Mouse (Mus musculus) layer of hippocampus, postnatal 25 days (tissue): ENCODE measurements around the gene Adpgk. TPM values are rescaled to one million over a fixed set of nuclear protein-coding genes. Genes with fewer than 3 reads are reported as not detected.

ENCODE experiments used
- DNase-seq, 2 experiments: peaks; one replicate each; pipeline ENCODE4 v3.0.0; 2022; ENCODE audit warnings: mixed read lengths in 2 of 2, low spot score in 1 of 2; ENCODE audit errors: extremely low spot score in 1 of 2
- total RNA-seq, 2 experiments: library from RNA; stranded (reverse); gene quantifications; 2 replicates each; pipeline ENCODE4 v1.2.3; 2021

Adpgk gene
- 10 to 100 TPM; 16.2 to 16.6 TPM for total RNA-seq

DNA sequence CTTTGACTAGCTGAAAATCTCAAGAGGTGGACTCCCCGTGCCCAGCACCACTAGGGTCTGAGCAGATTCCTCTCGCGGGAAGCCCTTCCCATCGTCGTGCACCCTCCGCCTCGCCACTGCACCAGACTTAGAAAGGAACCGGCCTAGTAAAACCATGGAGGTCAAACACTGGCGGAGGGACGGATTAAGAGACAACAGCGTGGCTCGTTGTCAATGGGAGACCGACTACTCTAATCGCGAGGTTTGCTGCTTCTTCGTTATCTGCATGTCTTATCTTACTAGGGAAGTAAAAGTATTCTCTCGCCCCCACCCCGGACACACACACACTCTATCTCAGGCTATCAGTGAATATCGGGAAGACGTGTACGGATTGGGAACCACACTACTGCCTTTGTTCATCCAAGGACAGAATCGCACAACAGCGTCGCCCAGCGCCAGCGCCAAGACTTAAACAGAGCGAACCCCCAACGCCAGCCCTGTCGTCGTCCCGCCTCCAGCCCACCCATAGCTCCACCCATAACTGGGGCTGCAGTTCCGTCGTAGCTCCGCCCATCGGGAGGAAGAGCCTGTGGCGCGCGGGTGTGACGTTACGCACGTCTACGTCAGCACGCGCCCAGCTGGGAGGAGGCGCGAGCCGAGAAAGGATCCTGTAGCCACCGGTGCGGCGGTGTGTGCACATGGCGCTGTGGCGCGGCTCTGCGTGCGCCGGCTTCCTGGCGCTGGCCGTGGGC, at the start of gene Adpgk:
Gene Adpgk, plus strand, starts transcription at position 602 of the 731 bp plus-strand sequence.
- DNase-seq: peak; percentile 89 to 97

DNA sequence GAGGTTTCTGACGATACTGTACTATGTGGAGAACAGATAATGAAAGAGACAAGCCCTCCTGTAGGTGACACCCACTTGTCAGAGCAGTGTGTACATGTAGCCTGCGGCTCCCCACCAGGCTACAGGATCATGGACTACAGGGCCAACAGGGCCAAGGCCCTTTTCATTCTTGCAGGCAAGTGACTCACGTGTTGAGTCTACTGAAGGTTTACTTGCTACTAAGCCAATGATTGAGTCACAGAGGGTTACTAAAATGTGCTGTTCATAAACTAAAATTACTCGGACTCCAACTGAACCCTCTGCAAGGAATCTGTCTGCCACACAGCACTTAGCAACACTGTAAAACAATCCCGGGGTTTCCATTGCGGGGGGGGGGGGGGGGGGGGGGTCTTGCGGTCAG, 46.2 kb upstream of the Adpgk start:
- DNase-seq: no peak

DNA sequence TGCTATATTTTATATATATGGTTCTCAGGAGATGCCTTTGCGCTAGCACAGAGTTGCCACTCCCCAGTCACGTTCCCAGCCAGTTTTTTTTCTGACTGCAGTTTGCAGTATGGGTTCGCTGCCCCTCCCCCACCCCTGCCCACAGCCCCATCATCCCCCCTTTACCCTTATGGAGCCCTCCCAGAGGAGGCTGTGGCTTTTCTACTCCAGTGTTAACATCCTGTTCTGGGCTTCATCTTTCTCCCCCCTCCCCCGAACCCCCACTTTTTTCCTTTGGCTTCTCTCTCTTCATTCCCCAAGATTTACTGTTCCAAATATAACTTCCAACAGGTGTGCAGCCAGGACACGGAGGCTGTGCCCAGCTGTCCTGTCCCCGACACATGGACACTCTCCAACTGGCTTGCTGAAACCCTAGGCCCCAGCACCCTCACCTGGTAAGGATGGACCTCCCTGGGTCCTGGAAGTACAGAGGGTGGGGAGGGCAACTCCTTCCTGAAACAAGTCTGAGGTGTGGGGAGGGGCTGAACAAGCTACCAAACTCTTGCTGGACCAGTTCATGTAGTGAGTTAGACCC, 44.8 kb upstream of the Adpgk start:
- no peak for DNase-seq

DNA sequence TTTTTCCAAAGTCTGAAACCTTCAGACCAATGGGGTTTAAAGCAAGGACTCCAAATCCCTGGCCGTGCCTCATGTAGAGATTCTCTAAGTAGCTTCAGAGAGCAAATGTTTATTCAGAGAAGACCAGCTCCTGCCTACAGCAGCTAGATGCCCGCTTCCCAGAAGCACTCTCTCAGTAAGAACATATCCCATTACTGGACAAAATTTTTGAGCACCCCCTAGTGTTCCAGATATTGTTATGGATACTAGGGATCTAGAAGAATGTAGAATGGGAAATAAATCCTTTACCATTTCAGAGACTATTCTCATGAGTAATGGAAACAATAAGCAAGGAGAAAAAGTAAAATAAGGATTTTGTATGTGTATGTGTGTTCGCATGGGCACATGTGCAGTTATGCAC, 42.0 kb upstream of the Adpgk start:
- no peak for DNase-seq

DNA sequence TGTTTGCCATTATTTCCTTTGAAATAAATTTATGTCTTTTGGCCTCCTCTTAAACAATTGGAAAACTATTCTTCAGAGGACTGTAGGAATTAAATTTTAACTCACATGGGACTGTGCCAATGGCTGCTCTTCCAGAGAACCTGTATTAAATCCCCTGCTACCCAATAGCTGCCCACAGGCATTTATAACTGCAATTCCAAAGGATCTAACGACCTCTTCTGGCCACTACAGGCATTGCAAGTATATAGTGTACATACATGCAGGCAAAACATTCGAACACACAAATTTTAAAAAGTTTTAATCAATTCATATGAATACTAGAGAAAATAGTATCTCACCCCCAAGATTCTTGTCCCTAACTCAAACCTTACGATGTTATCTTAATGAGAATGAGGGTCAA, 41.1 kb upstream of the Adpgk start:
- no peak for DNase-seq

DNA sequence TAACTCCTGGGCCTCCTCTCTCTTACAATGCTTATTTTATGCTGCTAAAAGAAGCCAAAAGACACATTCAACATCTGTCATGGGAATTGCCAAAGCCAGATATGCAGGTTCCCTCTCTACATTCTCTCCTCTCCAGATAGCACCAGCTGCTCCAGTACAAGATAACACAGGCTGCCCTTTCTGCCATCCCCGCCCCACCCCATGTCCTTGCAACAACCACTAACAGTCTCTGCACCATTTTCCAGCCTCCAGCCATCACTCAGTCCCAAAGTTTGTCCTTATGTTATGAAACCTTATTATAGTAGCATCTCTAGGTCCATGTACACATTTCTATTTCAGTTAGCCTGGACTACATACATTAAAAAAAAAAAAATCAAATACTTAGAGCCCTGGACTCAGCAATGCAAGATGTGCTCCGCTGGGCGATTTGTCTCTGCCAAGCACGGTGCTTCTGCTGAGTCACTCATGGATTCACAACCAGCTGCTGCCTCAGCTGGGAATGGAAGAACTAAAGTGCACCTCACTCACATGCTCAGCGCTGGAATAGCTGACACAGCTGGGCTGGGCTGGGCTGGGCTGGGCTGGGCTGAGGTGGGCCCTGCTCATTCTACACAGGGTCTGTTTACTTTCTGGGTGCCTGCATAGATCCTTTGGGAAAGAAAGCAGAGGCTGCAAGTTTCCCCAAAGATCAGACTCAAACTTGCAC, 36.5 kb upstream of the Adpgk start:
- no peak for DNase-seq

DNA sequence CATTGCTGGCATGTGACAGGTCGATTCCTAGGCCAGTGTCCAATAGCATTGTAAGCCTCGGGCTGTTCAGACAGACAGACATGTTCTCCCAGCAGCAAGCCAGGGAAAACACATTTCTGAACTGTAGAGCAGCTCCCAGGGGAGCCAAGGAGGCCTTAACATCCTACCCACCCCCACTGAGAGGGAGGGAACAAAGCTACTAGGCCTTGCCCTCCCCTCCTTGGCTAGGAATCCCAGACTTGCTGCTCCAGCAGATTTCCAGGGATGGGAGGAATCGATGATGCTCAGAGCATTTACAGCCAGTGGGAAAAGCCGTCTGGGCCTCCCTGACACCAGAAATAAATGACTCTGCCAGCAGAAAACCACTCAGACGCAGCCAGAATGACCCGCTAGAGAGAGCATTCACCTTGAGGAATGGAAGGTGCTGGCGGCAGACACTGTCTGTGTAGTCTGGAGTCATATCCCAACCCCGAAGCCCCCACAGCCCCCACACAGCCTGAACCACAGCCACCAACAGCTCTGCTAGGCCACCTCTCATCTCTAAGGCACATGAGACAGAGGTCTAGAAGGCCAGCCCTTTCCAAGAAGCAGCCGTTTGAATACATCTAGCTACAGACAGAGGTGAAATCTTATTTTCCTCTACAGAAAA, 31.4 kb upstream of the Adpgk start:
- DNase-seq: no peak

DNA sequence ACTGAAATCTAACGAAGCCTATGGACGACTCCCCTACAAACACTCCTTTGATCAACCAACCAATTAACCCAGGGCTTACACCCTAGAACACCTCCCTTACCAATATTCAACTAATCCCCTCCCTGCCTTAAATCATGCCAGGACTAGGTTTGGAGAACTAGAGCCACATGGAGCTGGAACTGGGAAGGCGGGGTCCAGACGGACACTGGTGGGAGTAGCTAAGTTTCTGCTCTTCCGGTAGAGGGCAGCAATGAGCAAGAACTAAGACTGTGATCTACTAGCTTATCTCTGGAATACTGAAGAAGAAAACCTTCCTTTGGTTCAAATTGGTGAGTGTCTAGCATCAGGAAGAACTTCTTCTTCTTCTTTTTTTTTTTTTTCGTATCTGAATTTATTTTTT, 25.0 kb upstream of the Adpgk start:
- DNase-seq: peak in 1 of 2 experiments; percentile 36

DNA sequence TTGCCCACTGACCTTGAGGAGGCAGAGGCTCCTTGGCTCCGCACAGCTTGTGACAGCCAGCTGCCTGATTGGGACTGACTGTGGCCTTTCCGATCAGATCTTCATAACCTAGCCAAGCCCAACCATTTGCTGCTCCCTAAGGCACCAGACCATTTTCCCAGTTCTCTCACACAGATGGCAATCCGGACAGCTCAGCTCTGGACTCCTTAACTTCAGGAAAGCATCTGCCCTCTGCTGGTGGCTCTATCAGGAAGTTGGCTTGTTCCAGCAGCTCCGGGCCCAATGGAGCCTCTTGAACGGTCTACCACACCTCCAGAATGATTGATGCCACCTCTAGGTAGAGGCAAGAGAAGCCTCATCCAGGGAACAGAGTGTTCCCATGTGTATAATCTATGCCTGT, 21.6 kb upstream of the Adpgk start:
- peak; percentile 31 to 60 for DNase-seq

DNA sequence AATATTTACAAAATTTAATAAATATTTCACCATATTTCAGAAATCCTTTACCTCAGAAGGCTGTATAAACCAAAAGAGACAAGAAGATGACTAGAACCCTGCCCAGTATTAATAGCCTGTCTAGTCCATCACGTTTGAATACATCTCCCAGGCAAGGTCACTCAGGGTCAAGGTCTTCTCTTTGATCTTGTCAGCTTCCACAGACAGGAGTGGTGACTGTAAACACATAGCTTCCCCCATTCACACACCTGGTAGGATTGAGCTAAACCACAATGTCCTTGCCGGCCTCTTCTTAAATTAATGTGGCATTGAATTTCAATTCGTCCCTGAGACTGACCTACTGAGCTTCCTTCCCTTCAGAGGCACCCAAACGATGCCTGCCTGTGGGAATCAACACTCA, 20.3 kb upstream of the Adpgk start:
- no peak for DNase-seq

DNA sequence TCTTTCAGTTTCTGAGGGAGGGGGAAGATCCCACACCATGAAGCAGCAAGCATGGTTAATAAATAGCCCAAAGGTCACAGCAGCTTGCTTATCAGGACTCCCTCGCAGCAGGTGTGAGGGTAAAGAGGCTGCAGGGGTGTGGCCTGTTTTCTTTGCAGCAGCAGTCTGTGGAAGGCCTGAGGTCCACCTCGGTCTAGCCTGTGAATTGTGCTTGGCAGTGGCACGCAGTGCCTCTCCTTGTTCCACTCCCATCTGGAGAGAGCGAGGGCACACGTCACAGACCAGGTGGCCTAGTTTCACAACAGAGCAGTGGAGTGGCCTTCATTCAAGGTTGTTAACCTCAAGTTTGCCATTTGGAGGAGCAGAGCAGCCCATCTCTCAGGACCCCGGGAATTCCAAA, 19.6 kb upstream of the Adpgk start:
- no peak for DNase-seq

DNA sequence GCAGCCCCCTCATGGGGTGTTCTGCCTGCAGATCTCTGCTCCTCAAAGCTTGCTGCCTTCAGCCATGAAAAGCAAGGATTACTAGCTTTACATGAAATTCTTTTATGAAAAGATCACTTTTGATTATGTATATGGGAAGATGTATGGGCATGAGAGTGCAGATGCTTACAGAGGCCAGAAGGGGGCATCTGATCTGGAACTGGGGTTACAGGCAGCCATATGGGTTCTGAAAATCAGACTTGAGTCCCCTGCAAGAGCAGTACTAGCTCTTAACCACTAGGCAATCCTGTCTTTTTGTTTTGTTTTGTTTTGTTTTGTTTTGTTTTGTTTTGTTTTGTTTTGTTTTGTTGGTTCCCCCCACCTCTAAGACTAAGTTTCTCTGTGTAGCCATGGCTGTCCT, 18.2 kb upstream of the Adpgk start:
- no peak for DNase-seq

DNA sequence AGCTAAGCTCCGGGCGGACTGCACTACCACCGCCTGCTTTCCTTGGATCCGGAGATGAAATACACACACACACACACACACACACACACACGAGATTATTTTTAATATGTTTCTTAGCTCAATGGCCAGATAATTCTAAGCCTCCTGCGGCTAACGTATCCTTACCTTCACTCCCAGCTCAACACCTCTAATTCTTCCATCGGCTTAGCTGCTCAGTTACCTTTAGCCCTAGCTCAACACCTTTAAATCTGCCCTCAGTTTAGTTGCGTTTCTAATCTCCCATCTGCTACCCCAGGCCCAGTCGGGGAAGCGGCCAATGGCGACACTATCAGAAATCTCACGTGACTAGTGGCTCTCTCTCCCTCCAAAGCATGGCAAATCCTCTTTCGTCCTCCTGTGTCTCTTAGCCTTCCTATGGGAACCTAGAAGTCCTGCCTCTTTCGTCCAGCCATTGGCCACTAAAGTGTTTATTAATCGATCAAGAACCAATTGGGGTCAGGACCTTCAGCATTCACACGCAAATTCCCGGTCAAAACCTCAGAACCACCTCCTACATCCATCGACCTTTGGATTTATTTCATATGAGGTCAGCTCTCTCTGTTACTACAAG, 16.4 kb upstream of the Adpgk start:
- no peak for DNase-seq

DNA sequence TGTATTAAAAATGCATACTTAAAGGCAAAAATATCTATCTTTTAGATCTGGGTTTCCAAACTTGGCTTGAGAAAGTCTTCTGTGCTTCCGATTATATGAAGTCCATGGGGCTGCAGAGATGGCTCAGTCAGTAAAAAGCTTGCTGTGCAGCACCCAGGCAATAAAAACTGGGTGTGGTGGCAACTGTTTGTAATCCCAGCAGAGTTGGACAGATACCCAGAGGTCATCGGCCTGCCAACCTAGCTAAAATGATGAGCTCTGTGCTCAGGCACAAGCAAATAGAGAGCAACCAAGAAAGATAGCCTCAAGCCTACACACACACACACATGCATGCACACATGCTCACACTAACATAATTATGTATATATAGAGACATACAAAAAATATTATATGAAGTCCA, 13.2 kb upstream of the Adpgk start:
- DNase-seq: no peak

DNA sequence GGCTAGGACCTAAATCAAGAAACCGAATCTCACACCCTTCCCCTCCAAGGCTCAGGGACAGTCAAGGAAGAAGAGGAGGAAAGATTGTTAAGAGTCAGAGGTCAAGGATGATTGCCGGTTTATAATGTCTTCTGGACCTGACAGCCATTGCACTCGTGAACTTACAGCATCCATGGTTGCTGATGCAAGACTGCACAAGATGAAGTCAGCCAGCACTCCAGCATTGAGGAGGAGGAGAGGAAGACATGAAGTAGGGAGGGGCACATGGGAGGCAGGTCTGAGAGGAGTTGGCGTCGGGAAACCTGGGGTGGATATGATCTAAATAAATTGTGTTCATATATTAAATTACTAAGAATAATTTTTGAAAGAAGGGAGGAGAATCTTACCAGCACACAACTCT, 12.7 kb upstream of the Adpgk start:
- DNase-seq: no peak

DNA sequence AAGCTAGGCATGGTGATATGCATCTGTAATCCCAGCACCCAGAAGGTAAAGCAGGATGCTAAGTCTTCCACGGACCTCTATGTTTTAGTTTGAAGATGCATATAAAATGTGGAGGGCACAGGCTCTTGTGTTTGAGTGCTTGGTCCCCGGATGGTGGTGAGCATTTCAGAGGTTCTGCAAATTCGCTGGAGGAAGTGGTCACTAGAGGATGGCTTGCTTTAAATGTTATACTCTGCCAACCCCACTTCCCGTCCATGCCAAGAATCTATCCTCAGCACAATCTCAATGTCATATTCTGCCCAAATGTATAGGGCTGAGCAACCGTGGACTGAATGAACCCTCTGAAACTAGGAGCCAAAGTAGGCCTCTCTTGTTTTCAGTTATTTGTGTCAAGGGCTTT, 10.5 kb upstream of the Adpgk start:
- no peak for DNase-seq

DNA sequence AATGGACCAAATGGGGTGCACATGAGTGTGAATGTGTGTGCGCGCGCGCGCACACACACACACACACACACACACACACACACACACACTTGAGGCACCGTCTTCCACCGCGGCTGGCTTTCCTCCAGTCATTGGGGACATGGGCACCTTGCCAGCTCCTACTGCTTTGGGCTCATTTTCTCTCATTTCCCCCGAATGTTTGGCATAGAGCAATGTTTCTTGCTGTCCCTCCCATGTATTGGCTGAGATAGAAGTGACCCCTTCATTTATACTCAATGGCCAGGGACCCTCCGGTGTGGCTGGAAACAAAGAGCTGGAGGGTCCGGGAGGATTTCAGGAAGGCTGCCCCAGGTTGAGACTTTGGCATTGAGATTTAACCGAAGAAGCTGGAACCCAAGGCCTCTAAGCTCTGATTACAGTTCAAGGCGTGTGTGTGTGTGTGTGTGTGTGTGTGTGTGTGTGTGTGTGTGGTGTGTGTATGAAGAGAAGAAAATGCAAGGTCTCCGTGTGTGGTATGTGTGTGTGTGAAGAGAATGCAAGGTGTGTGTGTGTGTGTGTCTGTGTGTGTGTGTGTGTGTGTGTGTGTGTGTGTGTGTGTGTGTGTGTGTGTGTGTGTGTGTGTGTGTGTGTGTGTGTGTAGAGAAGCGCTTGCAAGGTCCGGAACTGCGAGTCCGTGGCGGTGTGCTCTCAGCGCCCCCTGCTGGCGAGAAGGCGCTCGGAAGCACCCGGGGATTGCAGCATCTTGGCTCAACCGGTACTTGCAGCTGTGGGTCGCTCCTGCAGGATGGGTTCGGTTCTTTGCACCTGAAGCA, 9.3 kb upstream of the Adpgk start:
- DNase-seq: peak; percentile 80 to 90

DNA sequence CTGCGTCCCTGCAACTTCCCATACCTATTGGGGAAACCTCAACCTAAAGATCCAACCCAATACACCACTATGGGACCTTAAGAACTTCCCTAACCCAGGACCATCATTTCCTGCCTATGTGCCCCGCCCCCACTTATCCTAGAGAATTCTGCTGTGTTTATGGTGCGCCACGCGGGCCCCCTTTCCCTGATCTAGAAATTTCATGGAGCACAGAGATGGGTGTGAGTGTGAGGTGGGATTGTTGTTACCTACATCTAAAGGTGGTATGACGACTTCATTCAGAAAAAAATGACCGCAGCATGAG, 8.7 kb upstream of the Adpgk start:
- DNase-seq: no peak

DNA sequence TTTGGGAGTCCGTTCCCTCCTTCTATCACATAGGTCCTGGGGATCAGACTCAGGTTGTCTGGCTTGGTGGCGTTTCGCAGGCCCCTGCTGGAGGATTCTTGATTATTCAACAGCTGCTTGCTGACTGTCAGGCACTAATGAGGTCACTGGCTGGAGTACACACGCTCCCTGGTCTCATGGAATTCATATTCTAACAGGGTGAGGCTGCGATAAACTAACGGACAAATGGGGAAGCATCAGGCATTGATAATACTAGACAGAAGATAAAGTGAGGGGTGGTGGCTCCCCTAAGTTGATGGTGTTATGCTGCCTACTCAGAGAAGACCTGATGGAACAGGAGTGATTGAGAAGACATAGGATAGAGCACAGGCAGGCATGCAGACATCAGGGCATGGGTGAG, 5.7 kb upstream of the Adpgk start:
- no peak for DNase-seq

DNA sequence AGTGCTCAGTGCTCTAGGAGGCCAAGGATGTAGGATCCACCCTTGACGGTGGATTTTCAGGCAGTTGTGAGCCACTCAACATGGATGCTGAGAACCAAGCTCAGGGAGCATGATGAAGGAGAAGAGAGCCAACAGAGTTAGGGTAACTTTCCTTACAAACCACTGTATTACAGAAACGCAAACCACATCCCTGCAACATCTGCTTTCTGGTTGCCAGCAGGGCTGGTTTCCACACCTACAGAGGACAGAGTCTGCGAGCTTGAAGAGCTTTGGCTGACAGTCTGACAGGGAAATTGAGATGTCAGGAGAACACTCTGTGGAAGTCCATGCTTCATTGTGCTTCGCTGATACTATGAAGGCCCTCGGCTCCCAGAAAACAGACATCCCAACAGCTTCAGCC, 3.3 kb upstream of the Adpgk start:
- no peak for DNase-seq
